ENCODE assay signal across 21 mouse cellular contexts in genomic region chr4:151306890-151307289, GRCm38 (mm10).
DNase-seq lines count a peak whose midpoint lies in the region; TF ChIP-seq lines count a peak whose summit lies in the region.
"Had no signal": no experiment of that assay in that cellular context is flagged by ENCODE, and none has a peak within 500 bp of the region (broad histone marks: within the 10 kb centered on the region; RNA-seq: fewer than 3 reads in every experiment).

No protein-coding gene starts in this region.

- peak overlapping the region; percentile 45 for H3K27ac ChIP-seq in left cerebral cortex, adult 2 months
- H3K27ac ChIP-seq: embryonic facial prominence, embryonic 12.5 days; forebrain, embryonic 15.5 days; kidney, postnatal 0 days; layer of hippocampus, adult 2 months; neural tube, embryonic 12.5 days had no signal

- no peak overlapping the region for H3K4me3 ChIP-seq in left cerebral cortex, adult 2 months
- H3K4me3 ChIP-seq: embryonic facial prominence, embryonic 12.5 days; forebrain, embryonic 15.5 days; layer of hippocampus, adult 2 months; neural tube, embryonic 12.5 days had no signal

- no peak for TF ChIP-seq CTCF in left cerebral cortex, adult 2 months (IDR thresholded peaks at IDR 0.05)

- intact Hi-C loops in left cerebral cortex, adult 2 months (cut with DNase I), result no loop called here
- intact Hi-C loops in left cerebral cortex, postnatal 10 days (cut with DNase I), result no loop called here
- intact Hi-C loops in left cerebral cortex, postnatal 36 days (cut with DNase I), result no loop called here

- peak; percentile 38 to 41 for DNase-seq in cerebellum, postnatal 36 days
- DNase-seq in cerebellum, postnatal 4 days (ENCODE audit: low spot score in 2 of 2), result no peak
- DNase-seq in left cerebral cortex, adult 2 months (ENCODE audit: extremely low spot score in 1 of 2, low spot score in 2 of 2), result peak in 1 of 2 experiments; percentile 45
- DNase-seq in left cerebral cortex, postnatal 10 days (ENCODE audit: extremely low spot score in 1 of 2, low spot score in 2 of 2), result no peak
- peak; percentile 55 for DNase-seq in 3T3-L1 (ENCODE audit: low read depth, low spot score)
- peak; percentile 38 to 45 for DNase-seq in left cerebral cortex, postnatal 36 days (ENCODE audit: low spot score in 2 of 2)
- DNase-seq in spleen, postnatal 4 days (ENCODE audit: low spot score in 2 of 2), result no peak
- no peak for DNase-seq in T-cell, adult 2 months (ENCODE audit: low spot score)
- DNase-seq: adrenal gland, postnatal 25 days; B cell, adult 2 months; gastrocnemius, postnatal 25 days; kidney, adult 11 months; liver; liver, postnatal 0 days; lung, postnatal 14 days; thymus, postnatal 14 days had no signal

Comparison
In these comparisons a context has a peak if more than half of its experiments do, and no peak if none do; other contexts are left out.
1. DNase-seq: peak in cerebellum, postnatal 36 days (2 of 2), 3T3-L1 (single experiment) and left cerebral cortex, postnatal 36 days (2 of 2); none in cerebellum, postnatal 4 days (0 of 2), left cerebral cortex, postnatal 10 days (0 of 2), spleen, postnatal 4 days (0 of 2) and T-cell, adult 2 months (single experiment).